Mouse (Mus musculus) liver, embryonic 12.5 days (tissue): ENCODE data around the gene Wdr25. TPM values are rescaled to one million over a fixed set of nuclear protein-coding genes. Genes with fewer than 3 reads are reported as not detected.

Experiments used
- polyA plus RNA-seq: library from polyadenylated mRNA; unstranded; fragments of >200 nt; fragmentation: Nextera tagmentation; extraction: Ambion mirVana; gene quantifications from 2 replicates; pipeline ENCODE4 v1.2.1, GENCODE M21; 2016

Gene Wdr25
- polyA plus RNA-seq, 1 experiment from 2014 or later = 5.3 TPM

Other genes starting within 250 kb of the Wdr25 start
- gene Degs2, start 191.3 kb upstream of the Wdr25 start, polyA plus RNA-seq = 0.15 and 0.42 TPM in 2 replicates
- gene Yy1, start 100.7 kb upstream of the Wdr25 start, polyA plus RNA-seq = 13.1 and 14.6 TPM in 2 replicates
- 1.6 and 1.8 TPM in 2 replicates for gene Slc25a29, start 57.7 kb upstream of the Wdr25 start, polyA plus RNA-seq
- 2.4 and 2.7 TPM in 2 replicates for gene Slc25a47, start 57.6 kb upstream of the Wdr25 start, polyA plus RNA-seq
- gene Wars, start 543 bp downstream of the Wdr25 start, polyA plus RNA-seq = 58.8 and 61.7 TPM in 2 replicates
- gene Begain, start 174.6 kb downstream of the Wdr25 start, polyA plus RNA-seq = 1.9 and 2.2 TPM in 2 replicates